Mouse (Mus musculus) lung, postnatal 0 days (tissue): ENCODE data around the gene Zdhhc5. TPM values are rescaled to one million over a fixed set of nuclear protein-coding genes. Genes with fewer than 3 reads are reported as not detected.

ENCODE experiments used
- ATAC-seq: fragments of 200-750 bp; cut with Nextera tagmentation; 2 replicates; pipeline ENCODE4 v1.8.0; 2017; ENCODE audit warnings: moderate library complexity
- DNase-seq: peaks from one replicate; pipeline ENCODE4 v3.0.0-alpha.2; 2016; ENCODE audit warnings: low spot score
- H3K27ac ChIP-seq: fragments of 300-500 bp; sonication (generic); 2 replicates; pipeline ENCODE4 v1.5.1; 2014; ENCODE audit warnings: antibody characterized with exemption, mild to moderate bottlenecking, low read length, mixed read lengths
- H3K27me3 ChIP-seq: fragments of 300-500 bp; sonication (generic); replicated peaks from 2 replicates; pipeline ENCODE4 v1.6.1; 2014; ENCODE audit warnings: low read length, mixed read lengths; ENCODE audit not compliant: insufficient read depth
- H3K36me3 ChIP-seq: fragments of 300-500 bp; sonication (generic); 2 replicates; pipeline ENCODE4 v1.6.1; 2014; ENCODE audit warnings: low read length, mixed read lengths; ENCODE audit not compliant: insufficient read depth
- H3K4me1 ChIP-seq: fragments of 300-500 bp; sonication (generic); 2 replicates; pipeline ENCODE4 v1.6.1; 2014; ENCODE audit warnings: antibody characterized with exemption, low read depth, low read length, mixed read lengths; ENCODE audit not compliant: insufficient read depth
- H3K4me2 ChIP-seq: fragments of 300-500 bp; sonication (generic); replicated peaks from 2 replicates; pipeline ENCODE4 v1.6.1; 2014; ENCODE audit warnings: low read depth, mild to moderate bottlenecking, low read length, moderate library complexity, mixed read lengths
- H3K4me3 ChIP-seq: fragments of 300-500 bp; sonication (generic); 2 replicates; pipeline ENCODE4 v1.5.1; 2014; ENCODE audit warnings: low read depth, low read length
- H3K9ac ChIP-seq: fragments of 300-500 bp; sonication (generic); replicated peaks from 2 replicates; pipeline ENCODE4 v1.6.1; 2014; ENCODE audit warnings: low read depth, mild to moderate bottlenecking
- H3K9me3 ChIP-seq: fragments of 300-500 bp; sonication (generic); 2 replicates; pipeline ENCODE4 v1.6.1; 2016; ENCODE audit warnings: low read length, mixed read lengths
- CTCF ChIP-seq: IDR thresholded peaks from 2 replicates; pipeline ENCODE4 v1.5.1; 2016; ENCODE audit warnings: antibody characterized with exemption, mild to moderate bottlenecking
- EP300 ChIP-seq: IDR thresholded peaks from 2 replicates; pipeline ENCODE4 v1.6.1; 2016; ENCODE audit warnings: antibody characterized with exemption, mild to moderate bottlenecking, control low read depth
- WGBS: fragments of 180-500 bp; shearing (Covaris S2); extraction: QIAGEN DNeasy Blood & Tissue Kit; methylation state at CpG from one replicate; pipeline ENCODE4 v1.1.7; 2014; 5-methylcytosine and 5-hydroxymethylcytosine counted together
- polyA plus RNA-seq: library from polyadenylated mRNA; unstranded; fragments of >200 nt; fragmentation: Nextera tagmentation; extraction: Ambion mirVana; gene quantifications from 2 replicates; pipeline ENCODE4 v1.2.1, GENCODE M21; 2015

Gene Zdhhc5
- 15.8 and 19.9 TPM in 2 replicates for polyA plus RNA-seq

DNA sequence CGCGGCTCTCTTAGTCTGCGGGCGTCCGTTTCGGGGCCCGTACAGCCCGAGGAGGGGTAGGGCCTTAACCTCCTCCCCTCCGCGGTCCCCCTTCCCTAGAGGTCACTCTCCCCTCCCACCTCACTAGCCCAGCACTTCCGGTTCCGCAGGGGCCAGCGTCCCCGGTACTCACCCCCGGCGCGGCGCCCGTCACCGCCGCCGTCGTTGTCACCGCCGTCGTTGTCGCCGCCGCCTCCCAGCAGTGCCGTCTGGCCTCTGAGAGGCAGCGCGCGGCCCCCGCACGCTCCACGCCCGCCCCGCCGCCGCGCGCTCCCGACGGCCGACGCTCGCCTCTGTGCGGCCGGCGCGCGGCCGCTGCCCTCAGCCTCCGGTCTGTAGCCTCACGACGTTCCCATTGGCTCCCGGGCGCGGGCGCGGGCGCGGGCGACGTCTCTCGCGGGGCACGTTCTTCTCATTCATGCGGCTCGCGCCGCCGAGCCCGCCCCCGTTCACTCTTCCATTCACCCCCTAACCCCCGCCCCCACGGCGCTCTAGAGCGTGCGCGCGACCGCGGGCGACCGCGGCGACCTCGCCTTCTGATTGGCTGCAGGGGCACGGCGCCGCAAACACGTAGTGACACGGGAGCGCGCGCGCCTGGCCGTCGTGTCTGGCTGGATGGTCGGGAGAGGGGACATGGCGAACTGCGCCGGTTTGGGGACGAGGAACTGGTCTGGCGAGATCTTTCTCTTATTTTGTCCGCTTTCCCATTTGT lies at the start of gene Zdhhc5:
Gene Zdhhc5, minus strand, starts transcription at position 370 of the 751 bp plus-strand sequence.
- DNase-seq (peak; percentile 99), ATAC-seq (peak; percentile 93)
- no peaks in the 10 kb centered on the region for H3K27me3 ChIP-seq
- H3K36me3 ChIP-seq, result no peaks in the 10 kb centered on the region
- no peaks in the 10 kb centered on the region; the same call in 1 of the 2 replicates for H3K4me1 ChIP-seq
- no peaks in the 10 kb centered on the region for H3K9me3 ChIP-seq
- peak within 1 kb of the TSS; percentile 97 for H3K27ac ChIP-seq
- no peak for TF ChIP-seq EP300
- no peak for TF ChIP-seq CTCF
- H3K9ac ChIP-seq, result peak within 1 kb of the TSS; percentile 90
- under 1% methylated on average over 63 of the region's 107 CpGs for whole genome bisulfite sequencing
- H3K4me3 ChIP-seq, result peak within 1 kb of the TSS; percentile 92
- peak within 1 kb of the TSS; percentile 84 for H3K4me2 ChIP-seq

DNA sequence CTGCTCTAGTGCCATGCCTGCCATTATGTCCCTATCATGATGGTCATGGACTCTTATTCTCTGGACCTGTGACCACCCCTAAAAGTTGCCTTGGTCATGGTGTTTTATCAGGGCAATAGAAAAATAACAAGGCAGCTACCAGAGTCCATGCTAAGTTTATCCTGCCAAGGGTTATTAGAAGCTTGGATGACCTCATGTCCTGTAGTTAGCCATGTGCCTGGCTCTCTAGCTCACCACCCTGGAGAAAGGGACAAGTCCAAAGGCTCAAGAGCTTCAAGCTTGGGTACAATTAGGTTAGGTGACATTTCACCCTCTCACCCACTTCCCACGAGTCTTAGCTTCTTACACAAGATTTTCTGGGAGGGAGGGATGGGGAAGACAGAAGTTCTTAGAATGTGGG lies 47.8 kb upstream of the Zdhhc5 start:
- 35% methylated on average over 1 of the region's 1 CpGs for WGBS
- no peak overlapping the region for H3K9ac ChIP-seq
- no peaks in the 10 kb centered on the region for H3K4me1 ChIP-seq
- no peaks in the 10 kb centered on the region for H3K36me3 ChIP-seq
- no peak overlapping the region for H3K4me2 ChIP-seq
- DNase-seq (no peak), ATAC-seq (no peak)
- no peak overlapping the region for H3K27ac ChIP-seq
- TF ChIP-seq CTCF (no peak), EP300 (no peak)
- no peaks in the 10 kb centered on the region for H3K9me3 ChIP-seq
- no peaks in the 10 kb centered on the region for H3K27me3 ChIP-seq
- no peak overlapping the region for H3K4me3 ChIP-seq

GRCm38 (mm10) chr2:84762295-84762694 lies 47.3 kb upstream of the Zdhhc5 start:
- no peaks in the 10 kb centered on the region for H3K27me3 ChIP-seq
- no peak overlapping the region for H3K27ac ChIP-seq
- H3K9ac ChIP-seq, result no peak overlapping the region
- H3K4me1 ChIP-seq, result no peaks in the 10 kb centered on the region
- ATAC-seq (no peak), DNase-seq (no peak)
- no peaks in the 10 kb centered on the region for H3K9me3 ChIP-seq
- no peaks in the 10 kb centered on the region for H3K36me3 ChIP-seq
- WGBS, result 57% methylated on average over 4 of the region's 4 CpGs
- H3K4me2 ChIP-seq, result no peak overlapping the region
- H3K4me3 ChIP-seq, result no peak overlapping the region
- TF ChIP-seq EP300 (no peak), CTCF (no peak)

- Histone ChIP-seq H3K4me3 (no peak overlapping the region), H3K4me2 (no peak overlapping the region), H3K27ac (no peak overlapping the region), H3K4me1 (no peaks in the 10 kb centered on the region), H3K27me3 (no peaks in the 10 kb centered on the region), H3K9me3 (no peaks in the 10 kb centered on the region), H3K9ac (no peak overlapping the region), H3K36me3 (no peaks in the 10 kb centered on the region)
- ATAC-seq (no peak), DNase-seq (no peak)
- no peak for TF ChIP-seq CTCF
- TF ChIP-seq EP300, result no peak
- 64% methylated on average over 1 of the region's 1 CpGs for WGBS
Measured at GRCm38 (mm10) chr2:84761840-84762239, 46.9 kb upstream of the Zdhhc5 start.

- DNase-seq (no peak), ATAC-seq (no peak)
- Histone ChIP-seq H3K4me3 (no peak overlapping the region), H3K36me3 (no peaks in the 10 kb centered on the region), H3K9me3 (no peaks in the 10 kb centered on the region), H3K9ac (no peak overlapping the region), H3K4me2 (no peak overlapping the region), H3K27me3 (no peaks in the 10 kb centered on the region), H3K4me1 (no peaks in the 10 kb centered on the region), H3K27ac (no peak overlapping the region)
- whole genome bisulfite sequencing, result 61% methylated on average over 3 of the region's 3 CpGs
- TF ChIP-seq CTCF (no peak), EP300 (no peak)
Measured at GRCm38 (mm10) chr2:84761309-84761708, 46.3 kb upstream of the Zdhhc5 start.

DNA sequence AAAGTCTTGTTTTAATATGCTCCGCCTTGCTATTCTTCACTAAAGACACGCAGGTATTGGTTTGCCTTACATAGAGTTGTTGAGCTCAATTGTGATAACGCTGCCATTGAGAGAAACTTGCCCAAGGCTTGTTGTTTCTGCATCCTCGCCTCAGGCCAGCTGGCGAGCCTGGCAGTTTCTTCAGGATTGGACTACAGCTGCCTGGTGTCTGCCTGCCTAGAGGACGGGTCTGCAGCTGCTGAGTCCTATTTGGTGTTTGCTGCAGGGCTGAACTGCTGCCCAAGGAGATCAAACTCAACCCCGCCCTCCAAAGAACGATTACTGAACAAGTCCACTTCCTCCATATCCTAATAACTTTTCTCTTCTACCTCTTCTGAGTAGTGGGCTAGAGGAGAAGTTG lies 45.8 kb upstream of the Zdhhc5 start:
- ATAC-seq (no peak), DNase-seq (no peak)
- WGBS, result 63% methylated on average over 8 of the region's 8 CpGs
- no peaks in the 10 kb centered on the region for H3K27me3 ChIP-seq
- H3K36me3 ChIP-seq, result no peaks in the 10 kb centered on the region
- H3K4me2 ChIP-seq, result no peak overlapping the region
- H3K4me3 ChIP-seq, result no peak overlapping the region
- no peaks in the 10 kb centered on the region for H3K4me1 ChIP-seq
- no peaks in the 10 kb centered on the region for H3K9me3 ChIP-seq
- H3K27ac ChIP-seq, result no peak overlapping the region
- TF ChIP-seq EP300 (no peak), CTCF (no peak)
- no peak overlapping the region for H3K9ac ChIP-seq
